Mouse (Mus musculus) E14TG2a.4 (cell line): ENCODE results near the gene Gm5936.
"Not testable (repeated sequence)": the region's sequence is repeated elsewhere in the genome, so short reads cannot be mapped to it uniquely, and the experiment has no call there.

Experiments used
- H3K27me3 ChIP-seq: 2 replicates; pipeline ENCODE4 v1.6.1; 2014; ENCODE audit warnings: low read length, control low read depth; ENCODE audit not compliant: insufficient read depth
- H3K36me3 ChIP-seq: 2 replicates; pipeline ENCODE4 v1.6.1; 2014; ENCODE audit warnings: low read length, control low read depth; ENCODE audit not compliant: insufficient read depth
- H3K4me1 ChIP-seq: replicated peaks from 2 replicates; pipeline ENCODE4 v1.6.1; 2014; ENCODE audit warnings: low read depth, low read length, control low read depth
- H3K4me3 ChIP-seq: replicated peaks from 2 replicates; pipeline ENCODE4 v1.5.1; 2014; ENCODE audit warnings: mild to moderate bottlenecking, low read length
- H3K9me3 ChIP-seq: 2 replicates; pipeline ENCODE4 v1.6.1; 2014; ENCODE audit warnings: low read length, control low read depth

The Gm5936 gene

DNA sequence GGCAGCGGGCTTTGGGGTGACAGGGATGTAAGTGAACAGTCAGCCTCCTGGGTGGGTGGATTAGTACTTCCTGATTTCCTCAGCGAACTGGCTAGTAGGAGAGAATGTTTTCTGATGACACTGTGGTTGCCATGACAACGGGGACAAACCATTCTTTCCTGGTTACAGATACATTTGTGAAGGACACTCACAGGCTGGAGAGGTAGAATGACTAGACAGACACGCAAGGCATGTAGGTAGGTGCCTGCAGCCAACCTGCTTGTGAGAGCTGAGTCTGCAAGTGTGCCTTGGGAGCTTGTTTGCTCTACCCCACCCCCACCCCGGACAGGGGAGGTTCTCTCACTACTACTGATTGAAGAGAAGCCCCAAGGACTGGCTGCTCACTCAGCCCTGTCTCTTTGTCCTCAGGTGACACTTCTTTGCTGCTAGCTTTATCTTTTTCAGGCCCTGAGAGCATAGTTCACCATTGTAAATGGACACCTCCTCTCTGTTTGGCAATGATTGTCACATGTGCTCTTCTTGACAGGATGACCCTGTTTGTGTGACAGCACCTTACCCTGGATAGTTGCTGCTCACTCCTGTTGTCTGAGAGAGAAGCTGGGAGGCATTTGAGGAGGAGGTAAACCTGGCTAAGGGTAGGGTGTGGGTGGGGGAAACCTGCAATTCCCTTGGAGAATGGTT is at the start of gene Gm5936:
Gene Gm5936 (plus strand): TSS at position 355 of the 681 bp plus-strand sequence.
- not testable (repeated sequence) for H3K4me1 ChIP-seq, H3K36me3 ChIP-seq, H3K27me3 ChIP-seq, H3K9me3 ChIP-seq, H3K4me3 ChIP-seq

DNA sequence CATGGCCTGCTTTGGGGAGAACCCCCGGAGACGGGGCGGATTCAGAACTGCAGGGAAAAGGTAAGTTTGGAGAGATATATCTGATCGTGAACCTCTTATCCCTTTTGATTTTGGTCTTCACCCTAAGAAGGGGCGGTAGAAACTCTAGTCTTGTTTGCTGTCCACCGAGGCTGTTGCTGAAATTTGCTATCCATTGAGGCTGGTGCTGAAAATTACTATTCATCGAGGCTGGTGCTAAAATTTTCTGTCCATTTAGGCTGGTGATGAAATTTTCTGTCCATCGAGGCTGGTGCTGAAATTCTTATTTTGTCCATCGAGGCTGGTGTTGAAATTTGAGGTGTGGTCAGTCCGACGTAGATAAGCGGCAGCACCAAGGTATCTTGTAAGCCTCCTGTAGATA is 19.1 kb downstream of the Gm5936 start:
- not testable (repeated sequence) for H3K4me3 ChIP-seq, H3K4me1 ChIP-seq, H3K27me3 ChIP-seq, H3K36me3 ChIP-seq
- peaks cover 24% of the 10 kb centered on the region for H3K9me3 ChIP-seq

- not testable (repeated sequence) for H3K4me1 ChIP-seq, H3K36me3 ChIP-seq, H3K4me3 ChIP-seq, H3K9me3 ChIP-seq, H3K27me3 ChIP-seq
These were observed 43.1 kb downstream of the Gm5936 start for GRCm38 (mm10) chrX:74880123-74880522.
